Mouse (Mus musculus) CH12.LX (cell line): Measurements from ENCODE around the gene Scml4. TPM values are rescaled to one million over a fixed set of nuclear protein-coding genes. Genes with fewer than 3 reads are reported as not detected.

Experiments used
- DNase-seq: peaks from one replicate; pipeline ENCODE4 v3.0.0-alpha.2; 2013; ENCODE audit errors: extremely low read depth
- H3K27ac ChIP-seq: 2 replicates; pipeline ENCODE4 v1.5.1; 2012; ENCODE audit warnings: low read depth, mild to moderate bottlenecking, control low read depth, moderate library complexity; ENCODE audit not compliant: insufficient read depth
- H3K27me3 ChIP-seq: replicated peaks from 2 replicates; pipeline ENCODE3; 2012; ENCODE audit warnings: inconsistent platforms
- H3K36me3 ChIP-seq, 2 experiments: replicated peaks in 1 of 2; 2 replicates each; pipeline versions ENCODE3 to v1.6.1; 2012; ENCODE audit warnings: inconsistent platforms in 1 of 2, low read length in 1 of 2, mild to moderate bottlenecking in 1 of 2, mixed read lengths in 1 of 2, moderate library complexity in 1 of 2; ENCODE audit not compliant: control insufficient read depth in 1 of 2, insufficient read depth in 1 of 2
- H3K4me1 ChIP-seq, 2 experiments: 2 replicates each; pipeline ENCODE4 v1.6.1; 2012; ENCODE audit warnings: inconsistent platforms in 1 of 2, moderate library complexity in 1 of 2; ENCODE audit not compliant: insufficient read depth in 2 of 2, control insufficient read depth in 1 of 2
- H3K4me2 ChIP-seq: 2 replicates; pipeline ENCODE4 v1.6.1; 2012; ENCODE audit warnings: low read depth, mild to moderate bottlenecking, control low read depth; ENCODE audit not compliant: poor library complexity, insufficient read depth, severe bottlenecking
- H3K4me3 ChIP-seq, 3 experiments: fragments of 150-350 bp in 1 of 3; sonication (generic) in 1 of 3; replicated peaks in 1 of 3; 2 replicates each; pipeline versions ENCODE3 to v1.5.1; 2011 to 2012; ENCODE audit warnings: low read depth in 2 of 3, low read length in 2 of 3, mild to moderate bottlenecking in 2 of 3, moderate library complexity in 2 of 3, control low read depth in 1 of 3, improper control_type of control experiment in 1 of 3, inconsistent platforms in 1 of 3, mixed read lengths in 1 of 3; ENCODE audit not compliant: poor library complexity in 1 of 3
- H3K79me2 ChIP-seq: replicated peaks from 2 replicates; pipeline ENCODE4 v1.6.1; 2012; ENCODE audit warnings: mild to moderate bottlenecking, moderate library complexity; ENCODE audit not compliant: control insufficient read depth, poor library complexity, insufficient read depth, severe bottlenecking; ENCODE audit errors: extremely low read depth
- H3K9ac ChIP-seq: 2 replicates; pipeline ENCODE4 v1.6.1; 2012; ENCODE audit warnings: low read depth, mild to moderate bottlenecking, control low read depth, moderate library complexity; ENCODE audit not compliant: insufficient read depth
- H3K9me3 ChIP-seq: replicated peaks from 2 replicates; pipeline ENCODE3; 2012; ENCODE audit warnings: low read length, inconsistent platforms, mixed read lengths
- BHLHE40 ChIP-seq: IDR thresholded peaks from 2 replicates; pipeline ENCODE4 v1.6.1; 2011; ENCODE audit warnings: mild to moderate bottlenecking, low read depth, low read length, improper control_type of control experiment
- CHD1 ChIP-seq: IDR thresholded peaks from 2 replicates; pipeline ENCODE4 v1.6.1; 2012; ENCODE audit warnings: low read depth, low read length, improper control_type of control experiment, inconsistent platforms
- CTCF ChIP-seq, 2 experiments: IDR thresholded peaks in 1 of 2; conservative IDR thresholded peaks in 1 of 2; 2 replicates each; pipeline ENCODE4 v1.5.1; 2011 to 2012; ENCODE audit warnings: low read depth in 2 of 2, low read length in 2 of 2, improper control_type of control experiment in 1 of 2, inconsistent platforms in 1 of 2, mild to moderate bottlenecking in 1 of 2, moderate library complexity in 1 of 2
- E2F4 ChIP-seq: IDR thresholded peaks from 2 replicates; pipeline ENCODE4 v1.6.1; 2011; ENCODE audit warnings: low read depth, low read length, improper control_type of control experiment; ENCODE audit not compliant: insufficient replicate concordance
- ELF1 ChIP-seq: IDR thresholded peaks from 2 replicates; pipeline ENCODE4 v1.6.1; 2014; ENCODE audit warnings: low read depth, mild to moderate bottlenecking, inconsistent platforms, low read length, improper control_type of control experiment
- EP300 ChIP-seq: IDR thresholded peaks from 2 replicates; pipeline ENCODE4 v1.6.1; 2011; ENCODE audit warnings: low read length, improper control_type of control experiment
- ETS1 ChIP-seq: conservative IDR thresholded peaks from 2 replicates; pipeline ENCODE4 v1.6.1; 2012; ENCODE audit warnings: low read depth, mild to moderate bottlenecking, inconsistent platforms, low read length, improper control_type of control experiment, moderate library complexity
- GABPA ChIP-seq: IDR thresholded peaks from 2 replicates; pipeline ENCODE4 v1.6.1; 2012; ENCODE audit warnings: low read depth, low read length, improper control_type of control experiment, inconsistent platforms; ENCODE audit not compliant: insufficient replicate concordance
- IRF4 ChIP-seq: IDR thresholded peaks from 2 replicates; pipeline ENCODE4 v1.6.1; 2014; ENCODE audit warnings: low read depth, mild to moderate bottlenecking, inconsistent platforms, low read length, improper control_type of control experiment
- JUN ChIP-seq: IDR thresholded peaks from 2 replicates; pipeline ENCODE4 v1.6.1; 2011; ENCODE audit warnings: low read depth, mild to moderate bottlenecking, low read length, improper control_type of control experiment, moderate library complexity; ENCODE audit not compliant: insufficient read depth
- KAT2A ChIP-seq: IDR thresholded peaks from 2 replicates; pipeline ENCODE4 v1.6.1; 2012; ENCODE audit warnings: low read length, improper control_type of control experiment, inconsistent platforms; ENCODE audit not compliant: insufficient replicate concordance
- MAX ChIP-seq: IDR thresholded peaks from 2 replicates; pipeline ENCODE4 v1.6.1; 2011; ENCODE audit warnings: low read length, improper control_type of control experiment
- MAZ ChIP-seq: IDR thresholded peaks from 2 replicates; pipeline ENCODE4 v1.6.1; 2012; ENCODE audit warnings: low read depth, mild to moderate bottlenecking, inconsistent platforms, low read length, improper control_type of control experiment, moderate library complexity
- MEF2A ChIP-seq: IDR thresholded peaks from 2 replicates; pipeline ENCODE4 v1.6.1; 2014; ENCODE audit warnings: low read depth, mild to moderate bottlenecking, inconsistent platforms, low read length, improper control_type of control experiment, borderline replicate concordance
- MXI1 ChIP-seq: IDR thresholded peaks from 2 replicates; pipeline ENCODE4 v1.6.1; 2011; ENCODE audit warnings: mild to moderate bottlenecking, low read depth, low read length, improper control_type of control experiment
- MYC ChIP-seq: IDR thresholded peaks from 2 replicates; pipeline ENCODE4 v1.6.1; 2011; ENCODE audit warnings: low read depth, mild to moderate bottlenecking, improper control_type of control experiment, low read length
- NRF1 ChIP-seq: IDR thresholded peaks from 2 replicates; pipeline ENCODE4 v1.6.1; 2014; ENCODE audit warnings: low read depth, mild to moderate bottlenecking, inconsistent platforms, low read length, improper control_type of control experiment, moderate library complexity
- PAX5 ChIP-seq: IDR thresholded peaks from 2 replicates; pipeline ENCODE4 v1.6.1; 2012; ENCODE audit warnings: low read length, inconsistent platforms, mixed read lengths
- POLR2A ChIP-seq: IDR thresholded peaks from 2 replicates; pipeline ENCODE4 v1.6.1; 2011; ENCODE audit warnings: low read depth, mild to moderate bottlenecking, improper control_type of control experiment, low read length
- TBP ChIP-seq: conservative IDR thresholded peaks from 2 replicates; pipeline ENCODE4 v1.6.1; 2011; ENCODE audit warnings: low read depth, low read length, improper control_type of control experiment
- TCF12 ChIP-seq: IDR thresholded peaks from 2 replicates; pipeline ENCODE4 v1.6.1; 2014; ENCODE audit warnings: low read depth, mild to moderate bottlenecking, inconsistent platforms, low read length, improper control_type of control experiment
- USF2 ChIP-seq: conservative IDR thresholded peaks from 2 replicates; pipeline ENCODE4 v1.6.1; 2011; ENCODE audit warnings: low read depth, low read length, improper control_type of control experiment
- ZMIZ1 ChIP-seq: IDR thresholded peaks from 2 replicates; pipeline ENCODE4 v1.6.1; 2012; ENCODE audit warnings: low read depth, mild to moderate bottlenecking, inconsistent platforms, low read length, improper control_type of control experiment
- ZNF384 ChIP-seq: IDR thresholded peaks from 2 replicates; pipeline ENCODE4 v1.6.1; 2012; ENCODE audit warnings: low read depth, low read length, improper control_type of control experiment, inconsistent platforms
- dilution Hi-C: fragments of 300-500 bp; cut with MboI; formaldehyde crosslinking; loops from 2 replicates; pipeline ENCODE4 v1.14.3; 2020; ENCODE audit warnings: low sequenced_read_pairs; ENCODE audit not compliant: extremely low pct_unique_long_range_greater_than_20kb, extremely low pct_ligation_motif_present
- in situ Hi-C: fragments of 300-500 bp; cut with MboI; formaldehyde crosslinking; loops from 3 replicates; pipeline ENCODE4 v1.14.3; 2019; ENCODE audit warnings: low sequenced_read_pairs, low pct_ligation_motif_present, low pct_unique_long_range_greater_than_20kb, mixed read lengths
- polyA plus RNA-seq: library from polyadenylated mRNA; unstranded; fragments of >175 nt; gene quantifications from 2 replicates; pipeline ENCODE4 v1.2.1, GENCODE M21; 2012; ENCODE audit warnings: low read depth; ENCODE audit not compliant: insufficient read length
- total RNA-seq, 2 experiments: library from RNA; depleted of rRNA; stranded (reverse); fragments of 300-350 nt in 1 of 2; fragments of >200 nt in 1 of 2; gene quantifications; 2 replicates each; pipeline ENCODE4 v1.2.3; 2012 to 2014

Scml4 gene
- total and polyA plus RNA-seq, 3 experiments = 2.7 to 3.3 (median 3.0) TPM

DNA sequence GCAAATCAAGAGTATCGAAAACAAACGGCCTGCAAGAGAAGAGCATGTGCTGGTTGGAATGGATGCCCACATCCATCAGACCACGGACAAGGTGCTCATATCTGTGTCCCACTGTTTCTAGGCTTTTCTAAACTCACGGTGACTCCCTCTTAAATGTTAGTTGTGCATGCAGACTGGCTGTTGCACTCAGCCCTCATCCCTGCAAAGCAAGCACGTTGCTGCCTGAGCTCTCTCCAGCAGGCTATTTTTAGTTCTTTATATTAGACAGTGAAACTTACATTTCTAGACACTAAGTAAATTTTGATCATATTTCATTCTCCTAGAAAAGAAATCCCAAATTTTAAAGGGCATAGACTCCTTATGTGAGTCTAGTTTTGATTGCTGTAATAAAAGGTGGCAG lies 57.2 kb downstream of the Scml4 start:
- DNase-seq = no peak
- in situ Hi-C loops = no loop called here
- TF ChIP-seq TBP (no peak), ELF1 (no peak), BHLHE40 (no peak), EP300 (no peak), CHD1 (no peak), IRF4 (no peak), MYC (no peak), E2F4 (no peak), JUN (no peak), POLR2A (no peak), MAZ (no peak)

DNA sequence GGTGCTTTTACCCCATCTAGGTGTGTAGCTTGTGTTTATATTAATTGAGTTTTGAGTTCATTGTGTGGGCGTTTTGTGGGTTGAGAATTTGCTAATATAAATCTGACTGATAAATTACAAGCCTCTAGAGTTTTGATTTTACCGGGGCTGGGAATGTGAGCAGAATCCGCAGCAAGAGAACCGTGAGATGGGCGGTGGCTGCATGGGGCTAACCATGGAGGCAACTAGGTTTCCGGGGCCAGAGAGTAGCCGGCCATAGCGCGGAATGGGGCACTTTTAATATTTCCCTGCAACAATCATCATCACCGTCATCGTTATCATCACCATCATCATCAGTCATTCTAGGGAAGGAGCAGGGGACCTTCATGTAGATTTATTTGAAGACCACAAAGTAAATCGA lies 59.6 kb downstream of the Scml4 start:
- TF ChIP-seq EP300 = no peak
- Histone ChIP-seq H3K4me1 (no peaks in the 10 kb centered on the region), H3K9me3 (peaks cover 2% of the 10 kb centered on the region), H3K36me3 (peaks cover 0 to 8% of the 10 kb centered on the region in 2 experiments), H3K9ac (no peak overlapping the region), H3K27ac (no peak overlapping the region), H3K79me2 (no peaks in the 10 kb centered on the region), H3K4me3 (no peak overlapping the region), H3K4me2 (no peak overlapping the region), H3K27me3 (no peaks in the 10 kb centered on the region)
- DNase-seq = no peak
- in situ Hi-C loops = no loop called here
- dilution Hi-C loops = no loop called here

More for the DNA sequence above, 57.2 kb downstream of the Scml4 start:
- Histone ChIP-seq H3K4me1 (peaks cover 0 to 18% of the 10 kb centered on the region in 2 experiments; a peak in 3 of 4 replicates), H3K36me3 (no peaks in the 10 kb centered on the region), H3K79me2 (no peaks in the 10 kb centered on the region), H3K27ac (no peak overlapping the region), H3K9me3 (no peaks in the 10 kb centered on the region), H3K4me3 (no peak overlapping the region), H3K9ac (no peak overlapping the region), H3K4me2 (no peak overlapping the region), H3K27me3 (no peaks in the 10 kb centered on the region)
- dilution Hi-C loops = no loop called here

DNA sequence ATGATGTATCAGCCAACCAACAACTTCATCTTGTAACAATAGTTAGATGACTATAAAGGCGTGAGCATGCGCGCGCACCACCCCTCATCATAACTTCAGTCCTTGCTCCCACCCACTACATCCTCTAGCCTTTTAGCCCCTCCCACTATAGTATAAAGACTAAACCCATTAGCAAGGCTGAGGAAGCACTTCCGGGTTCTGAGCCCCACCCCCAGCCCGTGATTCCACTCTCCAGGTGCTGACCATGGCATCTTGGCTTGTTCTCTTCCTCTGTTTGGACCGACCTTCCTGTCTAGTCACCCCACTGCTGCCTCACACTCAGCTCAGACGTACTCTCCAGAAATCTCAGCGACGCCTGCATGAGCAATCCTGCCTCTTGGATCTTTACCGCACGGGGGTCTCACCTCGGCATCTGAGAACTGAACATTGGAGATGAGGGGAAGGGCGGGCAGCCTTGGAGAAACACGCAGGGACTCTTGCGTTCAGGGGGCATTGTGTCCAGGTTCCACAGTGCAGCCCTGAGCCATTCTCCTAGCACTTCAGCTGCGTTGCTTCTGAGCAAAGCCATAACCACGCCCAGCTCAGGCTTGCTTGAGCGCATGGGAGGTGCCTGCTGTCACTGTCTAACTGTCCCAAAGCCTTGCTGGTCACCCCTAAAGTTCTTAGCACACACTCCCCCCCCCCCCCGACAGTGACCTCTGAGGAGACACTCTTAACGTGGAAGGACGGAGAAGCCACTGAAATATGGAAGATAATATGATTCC lies 65.1 kb downstream of the Scml4 start:
- Histone ChIP-seq H3K27me3 (no peaks in the 10 kb centered on the region), H3K27ac (no peak overlapping the region), H3K36me3 (peaks cover 0 to 15% of the 10 kb centered on the region in 2 experiments), H3K79me2 (no peaks in the 10 kb centered on the region), H3K4me1 (no peaks in the 10 kb centered on the region), H3K4me3 (no peak overlapping the region), H3K9ac (no peak overlapping the region), H3K9me3 (peaks cover 2% of the 10 kb centered on the region), H3K4me2 (no peak overlapping the region)
- no peak for DNase-seq
- in situ Hi-C loops (loop anchor here (25.0 kb wide), 1 partner anchor 213 kb away; no protein-coding TSS in a partner anchor), dilution Hi-C loops (no loop called here)
- no peak for TF ChIP-seq CHD1
- no peak for TF ChIP-seq TCF12
- no peak for TF ChIP-seq NRF1
- no peak for TF ChIP-seq CTCF (conservative IDR thresholded peaks at IDR 0.05 in 1 of 2, IDR thresholded peaks at IDR 0.05 in 1 of 2; ENCODE audit: low read depth in 2 of 2, low read length in 2 of 2)
- TF ChIP-seq GABPA = no peak
- no peak for TF ChIP-seq BHLHE40
- no peak for TF ChIP-seq ZMIZ1
- TF ChIP-seq EP300 = no peak
- TF ChIP-seq MAX = no peak
- no peak for TF ChIP-seq IRF4
- no peak for TF ChIP-seq MEF2A
- TF ChIP-seq KAT2A = no peak
- no peak for TF ChIP-seq MXI1
- TF ChIP-seq USF2 = no peak
- TF ChIP-seq ETS1 = no peak
- no peak for TF ChIP-seq PAX5
- TF ChIP-seq ZNF384 = no peak
- no peak for TF ChIP-seq E2F4
